Mouse (Mus musculus): ENCODE measurements around the gene Syt17.

GRCm38 (mm10) chr7:118428937-118429336 is 19.1 kb downstream of the Syt17 start:
- TF ChIP-seq GABPA (IDR thresholded peaks at IDR 0.05; ENCODE audit: insufficient replicate concordance, low read depth, low read length), result no peak
- TF ChIP-seq MEF2A (IDR thresholded peaks at IDR 0.05; ENCODE audit: borderline replicate concordance, low read depth, low read length), result no peak
- no peak for TF ChIP-seq EP300 (IDR thresholded peaks at IDR 0.05; ENCODE audit: low read length)
- TF ChIP-seq CTCF (conservative IDR thresholded peaks at IDR 0.05 in 1 of 2, IDR thresholded peaks at IDR 0.05 in 1 of 2; ENCODE audit: low read depth in 2 of 2, low read length in 2 of 2), result no peak
- TF ChIP-seq UBTF (IDR thresholded peaks at IDR 0.05; ENCODE audit: low read depth, low read length), result no peak
- TF ChIP-seq CHD1 (IDR thresholded peaks at IDR 0.05; ENCODE audit: low read depth, low read length), result no peak
- no peak for TF ChIP-seq RAD21 (IDR thresholded peaks at IDR 0.05; ENCODE audit: low read depth, low read length)
- TF ChIP-seq MYC (IDR thresholded peaks at IDR 0.05; ENCODE audit: low read depth, low read length), result no peak
